Mouse (Mus musculus): ENCODE measurements around the gene Dctn1. TPM values are rescaled to one million over a fixed set of nuclear protein-coding genes. Genes with fewer than 3 reads are reported as not detected.

The Dctn1 gene
- total and polyA plus RNA-seq, 3 experiments, result 84.2 to 141 (median 125) TPM

DNA sequence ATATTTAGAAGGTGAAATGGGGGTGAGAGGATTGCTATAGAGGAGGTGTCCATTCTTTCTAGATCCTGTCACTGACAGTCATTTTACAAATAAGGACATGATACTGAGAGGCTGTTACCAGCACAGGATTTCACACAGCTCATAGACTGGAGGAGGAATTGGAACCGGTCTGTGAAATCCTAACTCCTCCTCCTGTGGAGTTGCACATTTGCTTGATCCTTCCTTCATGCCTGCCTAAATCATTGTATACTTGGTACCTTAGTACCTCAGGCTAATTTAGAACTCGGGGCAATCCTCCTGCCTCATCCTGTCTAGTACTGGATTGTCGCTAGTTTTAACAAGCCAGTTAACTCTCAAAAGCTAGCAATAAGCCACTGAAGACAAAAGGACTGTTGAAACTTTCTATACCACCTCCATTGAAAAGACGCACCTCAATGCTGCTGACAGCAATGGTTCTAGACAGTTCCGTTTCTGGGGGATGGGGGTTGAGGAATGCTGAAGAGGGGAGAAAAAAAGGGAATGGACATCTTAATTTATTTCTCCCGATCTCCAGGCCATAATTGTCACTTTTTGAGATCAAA lies 604 bp upstream of the Dctn1 start:
- intact Hi-C loops (cut with DNase I), result loop anchor here (2.0 to 5.0 kb wide), 3 partner anchors 40 to 112 kb away; partner anchors contain the start of genes Ino80b and Mogs
- 4% methylated on average over 6 of the region's 6 CpGs for WGBS
- H3K27ac ChIP-seq, result peak overlapping the region; percentile 97

DNA sequence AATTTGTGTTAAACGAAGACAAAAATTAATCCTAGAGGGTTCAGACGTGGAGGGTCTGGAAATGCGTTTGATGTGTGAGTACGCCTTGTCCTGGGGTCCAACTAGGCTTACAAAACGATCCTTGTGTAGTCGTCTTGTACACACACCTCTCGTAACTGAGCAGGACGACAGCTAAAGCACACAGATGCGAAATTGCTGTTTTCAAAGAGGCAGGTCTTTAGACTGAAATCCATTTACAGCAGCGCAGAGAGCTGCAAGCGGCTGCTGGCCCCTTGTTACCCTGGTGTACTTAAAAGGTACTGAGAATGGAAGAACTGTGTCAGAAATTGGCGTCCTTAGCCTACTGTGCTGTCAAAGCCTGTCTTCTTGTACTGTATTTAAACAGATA lies 517 bp downstream of the Dctn1 start:
- under 1% methylated on average over 12 of the region's 12 CpGs for WGBS
- no peak for DNase-seq
- Histone ChIP-seq H3K27ac (peak overlapping the region; percentile 97), H3K4me1 (ENCODE audit: control insufficient read depth, insufficient read depth, low read length) (peaks cover 6% of the 10 kb centered on the region; the same call in 1 of the 2 replicates), H3K9ac (ENCODE audit: low read depth, low read length) (peak overlapping the region; percentile 66), H3K27me3 (ENCODE audit: control insufficient read depth, insufficient read depth, low read length) (peaks cover 2% of the 10 kb centered on the region; the same call in 1 of the 2 replicates), H3K79me2 (replicated peaks; ENCODE audit: control insufficient read depth, insufficient read depth, low read length) (peaks cover 6% of the 10 kb centered on the region), H3K4me3 (peak overlapping the region; percentile 95), H3K36me3 (ENCODE audit: control insufficient read depth, insufficient read depth, low read length) (no peaks in the 10 kb centered on the region; the same call in 1 of the 2 replicates)
- intact Hi-C loops (cut with DNase I), result loop anchor here (5.0 kb wide), 1 partner anchor 111 kb away; no protein-coding TSS in a partner anchor
- TF ChIP-seq CTCF (IDR thresholded peaks at IDR 0.05) (peak; percentile 30; the same call in 1 of the 2 replicates), POLR2A (IDR thresholded peaks at IDR 0.05; ENCODE audit: insufficient read depth, low read depth, low read length) (no peak)

More for the DNA sequence above, 604 bp upstream of the Dctn1 start:
- H3K4me1 ChIP-seq (ENCODE audit: control insufficient read depth, insufficient read depth, low read length), result peaks cover 6% of the 10 kb centered on the region; the same call in 1 of the 2 replicates
- peaks cover 2% of the 10 kb centered on the region; the same call in 1 of the 2 replicates for H3K27me3 ChIP-seq (ENCODE audit: control insufficient read depth, insufficient read depth, low read length)
- H3K9ac ChIP-seq (ENCODE audit: low read depth, low read length), result peak overlapping the region; percentile 46; the same call in 1 of the 2 replicates
- peak; percentile 78; the same call in 1 of the 2 replicates for TF ChIP-seq POLR2A (IDR thresholded peaks at IDR 0.05; ENCODE audit: insufficient read depth, low read depth, low read length)
- no peak for TF ChIP-seq EP300 (IDR thresholded peaks at IDR 0.05; ENCODE audit: insufficient read depth, low read depth, low read length)
- no peak for TF ChIP-seq CTCF (IDR thresholded peaks at IDR 0.05)
- peak overlapping the region; percentile 95 for H3K4me3 ChIP-seq
- no peaks in the 10 kb centered on the region for H3K36me3 ChIP-seq (ENCODE audit: control insufficient read depth, insufficient read depth, low read length)
- no peak for DNase-seq
- H3K79me2 ChIP-seq (replicated peaks; ENCODE audit: control insufficient read depth, insufficient read depth, low read length), result peaks cover 6% of the 10 kb centered on the region

DNA sequence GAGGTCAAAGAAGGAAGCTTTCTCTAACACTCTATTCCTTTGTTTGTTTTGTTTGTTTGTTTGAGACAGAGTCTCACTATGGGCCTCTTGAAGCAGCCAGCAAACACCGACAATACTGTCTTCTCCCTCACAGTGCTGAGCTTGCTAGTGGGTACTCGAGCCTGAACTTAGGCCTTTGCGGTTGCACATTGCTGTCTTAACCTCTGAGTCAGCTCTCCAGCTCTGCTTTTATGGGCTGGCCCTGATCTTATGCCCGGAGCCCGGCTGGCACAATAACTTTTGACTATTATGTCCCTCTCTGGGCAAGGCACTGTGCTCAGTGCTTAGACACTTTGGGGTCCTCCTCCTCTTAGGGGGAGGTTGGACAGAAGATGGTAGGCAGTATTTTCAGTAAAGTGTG lies 4.2 kb downstream of the Dctn1 start:
- no peak overlapping the region for H3K9ac ChIP-seq (ENCODE audit: low read depth, low read length)
- H3K27me3 ChIP-seq (ENCODE audit: control insufficient read depth, insufficient read depth, low read length), result no peaks in the 10 kb centered on the region
- H3K4me1 ChIP-seq (ENCODE audit: control insufficient read depth, insufficient read depth, low read length), result peaks cover 7% of the 10 kb centered on the region
- H3K27ac ChIP-seq, result no peak overlapping the region
- H3K4me3 ChIP-seq, result no peak overlapping the region
- TF ChIP-seq CTCF (IDR thresholded peaks at IDR 0.05) (no peak), EP300 (IDR thresholded peaks at IDR 0.05; ENCODE audit: insufficient read depth, low read depth, low read length) (no peak), POLR2A (IDR thresholded peaks at IDR 0.05; ENCODE audit: insufficient read depth, low read depth, low read length) (no peak)
- H3K79me2 ChIP-seq (replicated peaks; ENCODE audit: control insufficient read depth, insufficient read depth, low read length), result peaks cover 10% of the 10 kb centered on the region
- intact Hi-C loops (cut with DNase I), result loop anchor here (5.0 kb wide), 1 partner anchor 107 kb away; no protein-coding TSS in a partner anchor
- no peaks in the 10 kb centered on the region; the same call in 1 of the 2 replicates for H3K36me3 ChIP-seq (ENCODE audit: control insufficient read depth, insufficient read depth, low read length)
- 59% methylated on average over 5 of the region's 5 CpGs for WGBS
- no peak for DNase-seq

DNA sequence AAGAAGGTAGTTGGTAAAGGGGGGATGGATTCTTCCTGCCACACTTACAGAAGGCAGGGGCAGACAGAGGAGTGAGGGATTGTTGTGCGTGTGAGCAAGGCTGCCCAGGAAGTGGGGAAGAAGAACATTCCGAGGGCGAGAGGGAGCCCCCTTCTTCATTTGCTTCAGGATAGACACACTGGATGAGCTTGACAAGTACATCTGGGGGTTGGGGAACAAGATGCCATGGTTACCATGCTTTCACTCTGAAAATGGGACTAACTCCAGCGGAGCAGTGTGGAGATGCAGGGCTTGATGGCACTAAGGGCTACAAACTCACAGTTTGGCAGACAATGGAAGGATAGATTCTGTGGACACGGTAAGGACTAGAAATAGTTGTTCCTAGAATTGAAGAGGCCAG lies 5.3 kb downstream of the Dctn1 start:
- H3K36me3 ChIP-seq (ENCODE audit: control insufficient read depth, insufficient read depth, low read length), result no peaks in the 10 kb centered on the region; the same call in 1 of the 2 replicates
- H3K4me3 ChIP-seq, result no peak overlapping the region
- peaks cover 7% of the 10 kb centered on the region for H3K4me1 ChIP-seq (ENCODE audit: control insufficient read depth, insufficient read depth, low read length)
- TF ChIP-seq EP300 (IDR thresholded peaks at IDR 0.05; ENCODE audit: insufficient read depth, low read depth, low read length) (no peak), POLR2A (IDR thresholded peaks at IDR 0.05; ENCODE audit: insufficient read depth, low read depth, low read length) (no peak), CTCF (IDR thresholded peaks at IDR 0.05) (no peak)
- no peak overlapping the region for H3K9ac ChIP-seq (ENCODE audit: low read depth, low read length)
- peaks cover 10% of the 10 kb centered on the region for H3K79me2 ChIP-seq (replicated peaks; ENCODE audit: control insufficient read depth, insufficient read depth, low read length)
- no peaks in the 10 kb centered on the region for H3K27me3 ChIP-seq (ENCODE audit: control insufficient read depth, insufficient read depth, low read length)
- no peak for DNase-seq
- H3K27ac ChIP-seq, result no peak overlapping the region
- intact Hi-C loops (cut with DNase I), result no loop called here
- WGBS, result 76% methylated on average over 5 of the region's 5 CpGs

DNA sequence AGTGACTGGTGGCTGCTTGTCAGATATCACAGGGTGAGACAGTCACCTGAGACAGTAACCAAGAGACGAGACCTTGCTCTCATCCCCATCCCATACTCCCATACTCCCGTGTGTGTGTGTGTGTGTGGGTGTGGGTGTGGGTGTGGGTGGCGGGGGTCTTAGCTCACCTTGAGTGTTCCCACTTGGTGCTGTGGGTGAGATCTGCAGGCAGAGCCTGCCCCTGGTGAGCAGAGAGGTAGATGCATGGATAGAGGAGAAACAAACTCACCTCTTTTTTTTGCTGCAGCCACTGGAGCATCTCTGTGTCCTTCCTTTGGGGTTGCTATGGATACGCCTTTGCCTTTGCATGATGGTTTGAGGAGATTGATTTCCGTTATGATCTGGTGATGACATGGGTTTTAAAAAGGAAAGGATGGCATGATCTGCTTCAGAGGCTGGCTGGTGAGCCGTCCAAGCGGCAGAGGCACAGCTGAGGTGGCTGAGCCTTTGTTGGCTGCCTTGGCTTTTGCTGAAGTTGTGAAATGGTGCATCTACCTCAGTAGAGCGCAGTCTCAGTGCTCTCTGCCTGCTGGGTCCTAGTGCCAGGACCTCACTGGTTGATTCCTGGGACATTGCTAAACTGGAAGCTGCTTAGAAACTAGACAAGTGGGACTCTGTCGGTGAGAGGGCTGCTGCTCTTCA lies 6.7 kb downstream of the Dctn1 start:
- Histone ChIP-seq H3K27me3 (ENCODE audit: control insufficient read depth, insufficient read depth, low read length) (no peaks in the 10 kb centered on the region), H3K4me1 (ENCODE audit: control insufficient read depth, insufficient read depth, low read length) (peaks cover 10% of the 10 kb centered on the region), H3K79me2 (replicated peaks; ENCODE audit: control insufficient read depth, insufficient read depth, low read length) (peaks cover 7% of the 10 kb centered on the region), H3K9ac (ENCODE audit: low read depth, low read length) (no peak overlapping the region), H3K27ac (no peak overlapping the region), H3K4me3 (no peak overlapping the region), H3K36me3 (ENCODE audit: control insufficient read depth, insufficient read depth, low read length) (no peaks in the 10 kb centered on the region; the same call in 1 of the 2 replicates)
- intact Hi-C loops (cut with DNase I), result no loop called here
- 71% methylated on average over 9 of the region's 9 CpGs for WGBS
- no peak for DNase-seq
- TF ChIP-seq POLR2A (IDR thresholded peaks at IDR 0.05; ENCODE audit: insufficient read depth, low read depth, low read length), result no peak
- no peak for TF ChIP-seq CTCF (IDR thresholded peaks at IDR 0.05)
- no peak for TF ChIP-seq EP300 (IDR thresholded peaks at IDR 0.05; ENCODE audit: insufficient read depth, low read depth, low read length)

DNA sequence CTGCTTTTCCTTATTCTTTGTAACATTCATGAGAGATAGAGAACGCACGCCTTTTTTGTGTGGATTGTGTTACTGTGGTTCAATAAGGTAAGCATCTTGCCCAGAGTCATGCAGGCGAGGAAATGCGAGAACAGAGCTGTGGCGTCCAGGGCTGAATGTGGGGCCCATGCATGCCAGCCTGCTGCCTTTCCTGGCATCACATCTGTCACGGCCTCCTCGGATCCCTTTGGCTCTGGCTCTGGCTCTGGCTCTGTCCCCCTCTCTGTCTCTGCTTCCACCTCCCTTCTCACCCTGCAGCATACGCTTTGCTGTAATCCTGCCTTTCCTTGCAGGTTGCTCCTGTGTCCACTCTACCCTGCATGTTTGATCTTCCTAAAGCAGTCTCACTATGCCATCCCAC lies 10.3 kb downstream of the Dctn1 start:
- Histone ChIP-seq H3K79me2 (replicated peaks; ENCODE audit: control insufficient read depth, insufficient read depth, low read length) (peaks cover 10% of the 10 kb centered on the region), H3K4me1 (ENCODE audit: control insufficient read depth, insufficient read depth, low read length) (peaks cover 9% of the 10 kb centered on the region), H3K27me3 (ENCODE audit: control insufficient read depth, insufficient read depth, low read length) (no peaks in the 10 kb centered on the region), H3K4me3 (no peak overlapping the region), H3K36me3 (ENCODE audit: control insufficient read depth, insufficient read depth, low read length) (no peaks in the 10 kb centered on the region), H3K9ac (ENCODE audit: low read depth, low read length) (no peak overlapping the region), H3K27ac (no peak overlapping the region)
- peak in 1 of 2 experiments; percentile 38 for DNase-seq
- TF ChIP-seq POLR2A (IDR thresholded peaks at IDR 0.05; ENCODE audit: insufficient read depth, low read depth, low read length), result no peak
- no peak for TF ChIP-seq CTCF (IDR thresholded peaks at IDR 0.05)
- no peak for TF ChIP-seq EP300 (IDR thresholded peaks at IDR 0.05; ENCODE audit: insufficient read depth, low read depth, low read length)
- WGBS, result 67% methylated on average over 8 of the region's 8 CpGs
- intact Hi-C loops (cut with DNase I), result no loop called here

Data from heart, adult 2 months (tissue).